Mouse (Mus musculus) liver, adult 10 weeks (tissue): ENCODE data around the gene Dynlrb1. TPM values are rescaled to one million over a fixed set of nuclear protein-coding genes. Genes with fewer than 3 reads are reported as not detected.

Experiments used
- polyA plus RNA-seq: library from polyadenylated mRNA; stranded (reverse); fragments of 350-450 nt; fragmentation: Illumina TruSeq; extraction: RNeasy Lipid Tissue Mini Kit (QIAGEN cat#74804); gene quantifications from one replicate; pipeline ENCODE4 v1.2.3, GENCODE M21; 2014; ENCODE audit warnings: low read depth, low replicate concordance

The Dynlrb1 gene
- 151 TPM for polyA plus RNA-seq

DNA sequence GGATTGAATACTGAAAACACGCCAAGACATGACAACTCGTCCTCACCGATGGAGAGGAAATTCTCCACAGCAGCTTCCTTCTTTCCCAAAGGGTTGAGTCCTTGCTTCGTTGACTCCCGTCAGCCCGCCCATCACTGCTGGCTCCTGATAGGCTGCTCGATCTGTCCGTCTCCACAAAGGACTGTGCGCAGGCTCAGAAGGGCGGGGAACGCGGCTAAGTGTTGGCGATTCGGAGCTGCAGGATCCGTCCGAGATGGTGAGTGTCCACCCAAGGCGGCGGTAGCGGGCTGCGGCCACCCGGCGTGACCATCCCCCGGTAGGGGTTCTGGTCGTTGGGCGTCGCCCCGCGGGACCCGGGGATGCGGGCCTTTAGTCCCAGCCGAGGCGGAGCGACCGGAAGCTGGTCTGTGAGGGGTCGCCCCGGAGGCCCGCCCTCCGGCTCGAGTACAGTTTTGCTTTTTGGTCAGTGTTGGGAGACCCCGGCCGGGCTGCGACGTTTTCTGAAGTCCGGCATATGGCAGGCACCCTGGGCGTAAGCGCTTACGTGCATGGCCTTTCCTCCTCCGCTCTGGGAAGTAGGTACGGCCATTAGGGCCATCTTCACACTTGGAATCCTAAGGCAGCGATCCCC lies at the start of gene Dynlrb1:
Gene Dynlrb1, plus strand, starts transcription at position 172 of the 631 bp plus-strand sequence.

DNA sequence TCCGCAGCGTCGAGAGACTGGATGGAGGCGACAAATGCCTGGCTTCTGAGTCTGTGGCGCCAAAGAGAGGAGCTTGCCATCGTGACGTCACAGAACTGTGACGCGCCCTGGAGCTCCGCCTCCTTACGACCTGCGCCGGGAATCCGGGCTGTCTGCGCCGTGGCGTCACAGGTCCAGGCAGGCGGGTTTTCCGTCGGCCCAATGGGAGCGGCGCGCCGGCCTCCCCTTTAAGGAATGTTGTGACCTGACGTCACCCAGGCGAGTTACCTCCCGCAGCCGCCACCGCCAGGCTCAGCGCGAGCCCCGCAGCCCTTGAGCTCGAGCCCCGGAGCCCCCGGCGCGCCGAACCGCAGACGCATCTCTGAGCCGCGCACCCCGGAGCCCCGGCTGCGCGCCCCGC lies 39.9 kb downstream of the Dynlrb1 start, which contains the start of gene Map1lc3a:
Gene Map1lc3a, plus strand, starts transcription at position 103 of the 400 bp plus-strand sequence.

Other genes with a start within 250 kb of the Dynlrb1 start
- gene Gm14226, start 218.3 kb upstream of the Dynlrb1 start, polyA plus RNA-seq = 0.19 TPM
- gene Ahcy, start 162.0 kb upstream of the Dynlrb1 start, polyA plus RNA-seq = 742 TPM
- gene Itch, start 103.0 kb upstream of the Dynlrb1 start, polyA plus RNA-seq = 53.9 TPM
- 2.8 TPM for gene Map1lc3a, start 39.8 kb downstream of the Dynlrb1 start, polyA plus RNA-seq
- gene Pigu, start 120.9 kb downstream of the Dynlrb1 start, polyA plus RNA-seq = 21.6 TPM
- 126 TPM for gene Trp53inp2, start 144.5 kb downstream of the Dynlrb1 start, polyA plus RNA-seq
- 19.9 TPM for gene Ncoa6, start 237.4 kb downstream of the Dynlrb1 start, polyA plus RNA-seq